Mouse (Mus musculus): ENCODE data around the gene Kif11.
A peak's percentile ranks its signal among the peaks of the same experiment; 100 is the strongest.

Gene Kif11

DNA sequence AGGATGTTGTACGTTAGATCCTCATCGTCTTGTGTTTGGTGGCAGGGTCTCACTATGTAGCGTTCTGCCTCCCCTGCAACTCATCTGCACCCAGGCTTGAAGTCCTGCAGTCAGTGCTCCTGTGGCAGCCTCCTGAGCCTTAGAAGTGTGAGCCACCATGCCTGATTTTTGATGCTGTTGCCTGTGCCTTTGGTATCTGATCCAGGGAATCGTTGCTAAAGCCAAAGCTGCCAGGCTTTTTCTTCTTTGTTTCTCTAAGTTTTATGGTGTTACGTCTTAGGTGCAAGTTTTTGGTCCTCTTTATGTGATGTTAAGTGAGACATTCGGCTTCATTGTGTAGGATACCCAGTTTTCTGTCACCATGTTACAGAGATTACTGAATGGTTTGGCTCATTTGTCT lies 2.6 kb downstream of the Kif11 start:
- DNase-seq, result no peak

DNA sequence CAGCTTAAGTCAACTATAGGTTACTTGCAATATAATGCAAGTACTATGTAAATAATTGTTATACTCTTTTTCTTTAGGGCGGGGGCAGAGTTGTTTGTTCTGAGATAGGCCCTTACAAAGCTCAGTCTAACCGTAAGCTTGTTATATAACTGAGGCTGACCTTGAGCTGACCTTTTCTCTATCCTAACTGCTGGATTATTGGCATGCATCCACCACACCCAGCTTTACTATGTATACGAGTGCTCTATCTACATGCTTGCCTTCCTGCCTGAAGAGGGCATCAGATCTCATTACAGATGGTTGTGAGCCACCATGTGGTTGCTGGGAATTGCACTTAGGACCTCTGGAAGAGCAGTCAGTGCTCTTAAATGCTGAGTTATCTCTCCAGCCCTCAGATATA lies 9.9 kb downstream of the Kif11 start:
- no peak for DNase-seq

DNA sequence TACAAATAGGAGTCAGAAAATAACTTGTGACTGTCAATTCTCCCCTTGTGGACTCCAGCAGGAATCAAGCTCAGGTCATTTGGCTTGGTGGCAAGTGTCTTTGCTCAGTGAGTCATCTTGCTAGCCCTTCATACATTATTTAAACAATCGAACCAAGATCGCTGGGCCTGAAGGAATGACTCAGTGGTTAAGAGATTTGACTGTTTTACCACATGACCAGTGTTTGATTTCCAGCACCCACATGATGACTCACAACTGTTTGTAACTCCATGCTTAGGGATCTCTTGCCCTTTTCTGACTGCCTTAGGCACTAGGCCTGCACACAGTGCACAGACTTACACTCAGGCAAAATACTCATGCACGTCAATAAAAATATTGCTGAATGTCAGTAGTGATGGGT lies 15.7 kb downstream of the Kif11 start:
- no peak for DNase-seq

DNA sequence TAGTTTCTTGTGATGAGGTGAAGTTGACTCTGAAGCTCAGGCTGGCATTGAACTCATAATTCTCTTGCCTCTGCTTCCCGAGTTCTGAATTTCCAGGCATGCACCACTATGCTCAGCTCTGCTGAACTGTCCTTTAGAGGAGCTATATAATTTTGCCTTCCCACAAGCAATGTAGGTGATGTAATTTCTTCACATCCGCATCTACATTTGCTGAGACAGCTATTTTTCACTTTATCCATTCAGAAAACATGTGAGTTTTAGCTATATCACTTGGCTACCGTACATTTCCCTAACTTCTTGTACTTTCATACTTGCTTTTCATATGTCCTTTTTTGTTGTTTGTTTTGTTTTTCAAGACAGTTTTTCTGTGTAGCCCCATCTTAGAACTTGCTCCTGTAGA lies 20.1 kb downstream of the Kif11 start:
- no peak for DNase-seq

DNA sequence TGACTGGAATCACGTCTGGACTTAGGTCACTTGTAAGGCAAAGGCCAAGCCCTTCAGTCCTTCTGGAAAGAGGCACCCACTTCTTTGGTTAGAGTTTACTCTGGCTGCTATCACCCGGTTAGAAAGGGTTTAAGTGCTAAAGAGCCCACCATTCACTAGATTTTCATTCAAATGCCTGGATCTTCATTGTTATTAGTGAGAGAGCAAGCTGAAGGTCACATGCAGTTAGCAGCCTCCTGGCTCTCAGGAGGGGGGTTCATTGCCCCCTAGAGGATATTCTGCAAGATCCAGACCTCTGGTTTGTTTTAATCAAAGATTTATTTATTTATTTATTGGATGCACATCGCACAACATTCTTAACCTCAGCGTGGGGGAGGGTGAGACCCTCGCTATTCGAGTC lies 24.7 kb downstream of the Kif11 start:
- DNase-seq, result no peak

DNA sequence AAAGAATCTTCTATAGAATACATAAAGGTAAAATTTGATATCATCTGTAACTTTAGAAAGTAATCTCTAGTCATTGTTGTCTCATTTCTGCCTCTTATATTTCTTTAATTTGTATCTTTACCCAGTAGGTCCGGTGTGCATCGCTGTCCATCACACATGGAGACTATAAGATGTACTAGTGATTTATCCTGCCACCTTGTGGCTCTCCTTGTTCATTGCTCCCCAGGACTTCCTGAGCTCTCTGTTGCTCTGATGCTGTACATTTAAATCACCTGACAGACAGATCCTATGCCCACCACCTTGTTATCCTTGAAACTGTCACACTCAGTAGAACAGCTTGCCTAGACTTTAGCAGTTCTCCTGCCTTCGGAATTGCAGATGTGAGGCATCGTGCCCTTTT lies 42.1 kb downstream of the Kif11 start:
- DNase-seq, result no peak

DNA sequence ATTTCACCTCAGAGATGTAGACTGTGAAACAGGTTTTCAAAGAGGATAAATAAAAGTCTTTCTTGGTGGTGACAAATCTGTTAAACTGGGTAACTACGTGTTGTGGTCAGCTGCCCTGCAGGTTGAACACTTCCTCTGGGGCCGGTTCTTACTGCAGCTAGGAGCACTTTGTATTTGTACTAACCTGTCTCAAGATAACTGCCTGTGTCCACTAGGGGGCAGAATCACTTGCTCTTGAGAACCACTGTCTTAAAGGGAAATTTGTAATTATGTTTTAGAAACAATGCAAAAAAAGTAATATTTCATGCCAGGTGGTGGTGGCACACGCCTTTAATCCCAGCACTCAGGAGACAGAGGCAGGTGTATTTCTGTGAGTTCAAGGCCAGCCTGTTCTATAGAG lies 43.4 kb downstream of the Kif11 start:
- DNase-seq, result peak; percentile 10

DNA sequence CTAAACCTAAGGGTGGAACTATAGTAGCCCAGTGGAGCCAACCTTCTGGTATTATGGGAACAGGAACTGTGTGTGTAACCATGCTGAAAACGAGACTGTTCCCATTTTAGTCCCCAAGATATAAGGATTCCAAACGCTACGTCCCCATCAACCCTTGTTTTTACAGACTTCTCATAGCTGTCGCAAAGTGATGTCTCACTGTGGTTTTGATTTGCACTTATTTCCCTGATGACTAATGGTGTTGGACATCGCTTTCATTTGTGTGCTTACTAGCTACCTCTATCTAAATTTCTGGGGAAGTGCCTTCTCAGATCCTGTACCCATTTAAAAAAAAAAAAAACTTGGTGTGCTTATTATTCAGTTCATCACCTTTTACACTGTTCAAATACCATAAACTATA lies 52.4 kb downstream of the Kif11 start:
- DNase-seq, result no peak

DNA sequence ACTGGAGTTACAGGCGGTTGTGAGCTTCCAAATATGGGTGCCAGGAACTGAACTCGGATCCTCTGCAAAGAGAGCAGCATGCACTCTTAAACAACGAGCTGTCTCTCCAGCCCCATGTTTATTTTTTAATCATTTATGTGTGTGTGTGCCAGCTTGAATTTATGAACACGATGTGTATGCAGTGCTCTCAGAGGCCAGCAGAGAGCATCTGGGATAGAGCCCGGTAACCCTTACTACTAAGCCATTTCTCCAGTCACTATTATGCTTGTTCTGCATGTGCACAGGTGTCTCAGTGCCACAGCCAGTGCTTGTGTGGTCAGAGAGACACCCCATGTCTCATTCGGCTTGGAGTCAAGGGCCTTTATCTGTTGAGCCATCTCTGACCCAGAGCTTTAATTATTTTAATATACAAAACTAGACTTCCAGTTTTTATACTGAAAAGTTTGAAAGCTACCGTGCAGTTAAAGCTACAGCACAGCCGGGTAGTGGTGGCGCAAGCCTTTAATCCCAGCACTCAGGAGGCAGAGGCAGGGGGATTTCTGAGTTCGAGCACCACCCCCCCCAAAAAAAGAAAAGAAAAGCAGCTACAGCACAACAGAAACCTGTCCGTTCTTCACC lies 55.0 kb downstream of the Kif11 start:
- no peak for DNase-seq

DNA sequence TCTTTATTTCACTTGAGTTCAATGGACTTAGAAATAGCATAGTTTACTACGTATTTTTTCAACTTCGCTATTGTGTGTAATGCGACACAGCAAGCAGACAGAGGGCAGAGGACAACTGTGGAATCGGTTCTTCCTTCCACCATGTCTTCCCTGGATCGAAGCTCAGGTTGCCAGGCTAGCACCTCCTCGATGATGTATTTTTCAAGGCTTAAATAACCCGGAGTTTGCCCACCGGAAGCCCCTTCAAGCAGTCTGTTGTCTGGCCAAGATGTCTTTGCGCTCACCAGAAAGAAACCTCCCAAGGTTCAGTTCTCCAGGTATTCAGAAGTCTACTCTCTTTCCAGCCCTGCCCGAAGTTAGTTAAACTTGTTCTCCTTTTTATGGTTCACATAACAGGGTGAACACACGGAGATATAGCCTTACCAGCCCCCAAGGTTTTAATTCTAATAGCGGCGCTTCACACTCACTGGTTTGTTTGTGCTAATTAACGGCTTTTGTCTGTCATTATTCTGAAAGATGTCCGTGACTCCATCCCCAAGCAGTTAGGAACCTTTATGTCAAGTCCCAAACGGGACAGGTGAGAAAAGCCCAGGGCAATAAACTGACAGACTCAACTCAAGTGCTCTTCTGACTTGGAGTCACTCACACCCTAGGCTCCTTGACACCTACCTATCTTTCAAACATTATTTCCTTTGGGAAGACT lies 56.8 kb downstream of the Kif11 start:
- no peak for DNase-seq

DNA sequence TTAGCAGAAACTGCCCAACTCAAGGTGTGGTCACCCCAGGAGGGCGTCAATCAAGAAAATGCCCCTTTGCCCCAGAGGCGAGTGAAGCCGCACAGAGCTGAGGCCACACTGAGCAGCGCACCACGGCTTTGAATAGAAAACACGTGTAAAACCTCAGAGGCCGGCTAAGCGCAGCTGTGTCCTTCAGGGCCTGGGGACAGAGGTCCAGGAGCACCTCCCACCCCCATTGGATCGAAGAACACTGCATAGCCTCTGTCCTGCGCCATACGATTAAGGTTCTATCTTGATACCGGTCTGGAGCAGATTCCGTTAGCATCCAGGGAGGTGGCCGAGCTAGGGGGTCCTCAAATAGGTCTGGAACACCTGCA lies 57.7 kb downstream of the Kif11 start:
- no peak for DNase-seq

DNA sequence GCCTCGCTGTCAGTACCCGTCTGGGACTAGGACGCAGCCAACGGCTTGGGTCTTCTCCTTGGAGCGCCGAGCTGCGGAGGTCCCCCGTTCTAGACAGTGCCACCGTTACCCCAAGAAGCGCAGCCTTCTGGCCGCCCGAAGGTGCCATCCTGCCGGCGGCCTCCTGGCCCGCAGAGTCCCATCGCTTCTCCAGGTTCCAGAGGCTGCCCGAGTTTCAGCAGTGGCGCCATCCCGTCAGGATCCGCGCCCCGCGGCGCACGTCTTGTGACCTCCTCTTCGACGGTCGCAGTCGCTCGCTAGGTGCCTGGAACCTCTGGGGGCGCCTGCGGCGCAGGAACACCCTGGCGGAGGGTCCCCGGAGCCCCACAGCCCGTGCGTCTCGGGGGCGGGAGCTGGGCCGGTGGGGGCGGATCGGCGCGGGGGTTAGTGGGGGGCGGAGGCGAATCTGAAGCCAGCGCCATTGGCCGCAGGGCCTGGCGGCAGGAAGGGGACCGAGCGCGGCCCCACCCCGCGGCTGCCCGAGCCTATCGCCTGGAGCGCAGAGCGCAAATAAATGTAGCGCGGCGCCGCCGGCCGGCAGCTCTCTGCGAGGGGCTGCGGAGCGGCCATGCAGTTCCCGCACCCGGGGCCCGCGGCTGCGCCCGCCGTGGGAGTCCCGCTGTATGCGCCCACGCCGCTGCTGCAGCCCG lies 58.2 kb downstream of the Kif11 start, which contains the start of gene Hhex:
TSS of gene Hhex (plus strand) at position 548 of the 689 bp plus-strand sequence.
- no peak for DNase-seq

DNA sequence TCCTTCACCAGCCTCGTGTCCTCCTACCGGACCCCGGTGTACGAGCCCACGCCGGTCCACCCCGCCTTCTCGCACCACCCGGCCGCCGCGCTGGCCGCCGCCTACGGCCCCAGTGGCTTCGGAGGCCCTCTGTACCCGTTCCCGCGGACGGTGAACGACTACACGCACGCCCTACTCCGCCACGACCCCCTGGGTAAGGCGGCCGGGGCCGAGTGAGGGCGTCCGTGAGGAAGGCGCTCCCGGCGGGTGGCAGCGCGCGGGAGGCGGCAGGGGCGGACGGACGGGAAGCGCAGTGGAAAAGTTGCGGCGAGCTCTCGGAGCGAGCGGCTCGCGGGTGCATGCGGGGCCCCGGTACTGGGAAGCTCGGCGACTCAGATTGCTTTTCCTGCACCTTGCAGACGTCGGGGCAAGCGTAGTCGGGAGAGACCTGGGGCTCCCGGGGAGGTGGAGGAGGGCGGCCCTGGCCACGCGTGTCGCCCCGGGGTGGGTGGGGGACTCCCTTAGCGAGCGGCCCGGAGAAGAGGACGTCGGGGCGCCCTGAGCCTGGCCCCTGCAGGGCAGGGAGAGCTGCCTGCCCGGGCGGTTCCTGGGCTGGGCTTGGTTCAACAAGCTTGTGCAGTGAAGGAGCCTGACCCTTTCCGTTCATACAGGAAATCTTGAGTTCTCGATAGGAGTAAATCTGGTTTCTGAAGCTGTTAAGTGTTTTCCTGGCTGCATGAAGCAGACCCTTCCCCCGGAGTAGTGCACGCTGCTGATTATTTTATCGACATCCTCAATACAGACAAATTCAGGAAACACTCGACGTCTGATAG lies 59.0 kb downstream of the Kif11 start:
- DNase-seq, result no peak

DNA sequence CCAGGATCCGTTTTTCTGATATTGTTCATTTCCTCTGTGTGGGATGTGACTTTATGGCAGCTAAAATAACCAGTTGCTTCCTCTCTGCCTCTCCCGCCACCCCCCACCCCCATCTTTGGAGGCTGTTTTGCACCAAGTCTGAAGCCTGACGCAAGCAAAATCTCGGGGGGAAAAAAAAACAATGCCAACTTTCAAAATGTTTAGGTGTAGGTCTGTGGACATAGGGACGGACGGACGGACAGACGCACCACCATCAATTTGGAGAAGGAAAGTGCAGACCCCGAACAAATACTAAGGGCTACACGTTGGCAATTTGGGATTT lies 59.6 kb downstream of the Kif11 start:
- no peak for DNase-seq

DNA sequence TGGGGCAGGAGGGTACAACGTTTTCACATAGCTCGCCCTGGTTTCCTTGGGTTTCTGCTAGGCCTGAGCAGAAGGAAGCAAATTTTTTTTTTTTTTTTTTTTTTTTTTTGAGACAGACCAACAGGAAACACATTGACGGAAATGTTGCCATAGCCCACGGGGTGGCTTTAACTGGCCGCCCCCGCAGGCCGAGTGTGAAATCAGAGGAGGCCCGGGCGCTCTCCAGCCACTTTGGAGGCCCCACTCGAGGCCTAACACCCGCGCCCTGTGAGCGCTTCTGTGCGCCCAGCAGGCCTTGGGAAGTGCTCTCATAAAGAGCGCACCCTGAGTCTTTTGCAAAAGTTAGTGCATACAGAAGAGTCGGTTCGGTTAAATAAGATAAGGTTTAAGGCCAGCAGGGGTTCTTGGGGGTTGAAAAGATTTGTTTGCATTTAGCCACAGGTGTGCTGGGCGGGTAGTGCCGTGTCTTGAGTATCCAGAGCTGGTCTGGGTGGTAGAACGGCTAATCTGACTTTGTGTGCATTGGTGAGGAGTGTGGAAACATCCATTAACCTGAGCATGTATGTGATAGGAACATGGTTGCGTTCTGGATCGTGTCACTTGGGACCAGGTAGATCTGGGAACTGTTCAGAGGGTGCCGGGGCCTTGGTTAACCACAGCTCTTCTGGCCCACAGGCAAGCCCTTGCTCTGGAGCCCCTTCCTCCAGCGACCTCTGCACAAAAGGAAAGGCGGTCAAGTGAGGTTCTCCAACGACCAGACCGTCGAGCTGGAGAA lies 60.5 kb downstream of the Kif11 start:
- no peak for DNase-seq

DNA sequence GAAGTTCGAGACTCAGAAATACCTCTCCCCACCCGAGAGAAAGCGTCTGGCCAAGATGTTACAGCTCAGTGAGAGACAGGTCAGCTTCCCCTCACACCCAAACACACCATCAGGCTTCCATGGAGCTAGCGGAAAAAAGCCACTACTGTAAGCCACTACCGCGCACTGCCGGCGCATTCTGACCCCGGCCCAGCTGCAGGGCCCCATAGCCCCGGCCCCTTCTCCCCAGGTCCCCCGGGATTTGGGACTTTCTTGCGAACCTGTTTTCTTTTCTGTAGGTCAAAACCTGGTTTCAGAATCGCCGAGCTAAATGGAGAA lies 61.0 kb downstream of the Kif11 start:
- DNase-seq, result no peak

DNA sequence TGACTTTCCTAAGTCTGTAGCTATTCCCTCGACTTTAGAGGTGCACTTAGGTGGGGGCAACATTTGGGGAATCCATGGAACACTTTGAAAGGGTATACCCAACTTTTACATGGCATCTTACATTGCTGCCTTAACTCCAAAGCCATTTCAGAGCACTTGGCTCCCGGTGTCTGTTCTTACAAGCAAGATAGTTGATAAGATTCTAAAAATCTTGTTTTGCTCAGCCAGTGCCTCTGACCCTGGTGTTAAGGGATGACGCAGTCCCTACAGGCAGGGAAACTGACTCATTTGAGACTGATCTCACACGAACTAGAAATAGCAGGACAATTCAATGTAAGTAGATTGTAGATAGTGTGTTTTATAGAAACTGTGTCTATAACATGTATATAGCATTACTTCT lies 64.0 kb downstream of the Kif11 start:
- DNase-seq, result no peak

DNA sequence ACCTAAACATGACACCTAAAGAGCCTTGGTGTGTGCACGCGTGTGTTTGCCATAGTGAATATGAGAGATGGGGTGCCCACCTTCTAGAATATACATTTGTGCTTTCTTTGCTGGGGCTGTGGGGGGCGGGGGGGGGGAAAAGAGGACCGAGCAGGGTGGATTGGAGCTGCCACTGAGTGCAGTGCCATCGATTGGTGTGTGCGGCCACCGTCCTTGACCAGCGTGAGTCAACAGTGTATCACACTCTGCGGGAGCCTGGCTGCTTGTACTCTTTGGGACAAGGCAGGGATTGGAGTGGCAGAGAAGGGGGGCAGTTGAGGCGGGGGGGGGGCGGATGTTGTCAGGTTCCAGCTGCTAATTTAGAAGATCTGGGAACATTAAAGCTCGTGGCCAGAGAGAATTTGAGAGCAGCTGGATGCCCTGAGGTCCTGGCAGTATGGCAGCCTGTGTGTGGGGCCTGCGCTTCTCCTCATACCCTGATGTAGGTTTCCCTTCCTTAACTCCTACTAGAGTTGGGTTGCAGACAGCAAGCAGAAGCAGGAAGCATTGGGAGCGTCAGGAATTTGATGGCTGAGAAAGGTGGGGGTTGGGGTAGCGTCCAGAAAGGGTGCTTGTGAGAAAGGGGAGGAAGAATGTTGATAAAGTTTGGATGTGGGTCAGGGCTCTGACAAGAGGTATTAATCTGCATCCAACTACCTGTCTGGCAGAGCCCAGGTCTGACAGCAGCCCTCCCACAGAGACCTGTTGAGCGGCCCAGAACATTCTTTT lies 64.7 kb downstream of the Kif11 start:
- DNase-seq, result no peak

DNA sequence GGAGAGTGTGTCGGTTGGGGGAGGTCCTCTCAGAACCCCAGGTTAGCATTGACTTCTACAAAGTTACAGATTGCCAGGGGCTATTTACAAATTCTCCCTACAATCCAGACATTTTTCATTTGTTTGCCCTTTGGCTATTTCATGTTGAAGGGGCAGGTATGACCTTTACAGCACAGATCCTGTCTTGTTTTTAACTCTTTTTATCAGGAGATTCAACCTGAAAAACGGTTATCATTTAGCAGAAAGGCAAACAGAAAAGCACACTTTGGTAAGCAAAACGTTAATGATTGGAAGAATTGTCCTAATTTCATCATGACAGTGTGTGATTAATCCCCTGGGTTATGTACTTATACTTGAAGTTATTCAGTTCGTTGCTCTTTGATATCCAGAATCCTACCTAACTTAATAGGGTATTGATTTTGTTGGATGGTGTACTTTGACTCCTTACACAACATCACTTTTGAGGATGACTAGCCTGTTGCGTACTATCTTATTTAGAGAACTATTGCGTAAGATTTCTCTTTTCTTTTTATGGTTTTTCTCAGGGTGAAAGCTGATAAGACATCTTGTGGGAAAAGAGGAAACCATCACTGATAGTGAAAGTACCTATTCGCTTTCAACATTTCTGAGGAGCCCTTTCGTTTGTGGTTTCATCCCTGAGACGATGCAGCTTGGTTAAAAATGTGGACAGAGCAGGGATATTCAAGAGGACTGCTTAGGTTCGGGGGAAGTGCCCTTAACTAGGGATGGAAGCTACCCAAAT lies 66.5 kb downstream of the Kif11 start:
- DNase-seq, result no peak

DNA sequence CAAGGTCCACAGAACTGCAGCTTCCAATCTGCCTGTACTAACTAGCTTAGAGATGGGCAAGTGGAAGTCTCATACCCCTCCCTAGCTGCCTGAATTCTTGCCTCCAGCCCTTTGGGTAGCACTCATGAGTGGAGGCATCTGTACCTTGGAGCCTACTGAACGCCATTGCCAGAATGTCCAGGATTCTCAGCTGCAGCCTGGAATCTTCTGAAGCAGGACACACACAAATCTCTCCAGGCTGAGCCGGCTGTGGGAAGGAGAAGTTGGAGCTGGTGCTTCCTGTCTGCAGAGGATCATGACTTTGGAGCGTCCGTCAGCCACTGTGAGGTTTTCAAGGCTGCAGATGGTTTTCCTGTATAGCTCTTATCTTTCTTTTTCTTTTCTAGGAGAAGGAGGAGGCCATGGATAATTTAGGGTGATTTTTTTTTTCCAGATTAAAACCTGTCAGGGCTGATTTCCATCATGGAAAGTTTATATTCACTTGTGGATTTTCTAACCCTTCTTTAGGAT lies 67.5 kb downstream of the Kif11 start:
- no peak for DNase-seq

DNA sequence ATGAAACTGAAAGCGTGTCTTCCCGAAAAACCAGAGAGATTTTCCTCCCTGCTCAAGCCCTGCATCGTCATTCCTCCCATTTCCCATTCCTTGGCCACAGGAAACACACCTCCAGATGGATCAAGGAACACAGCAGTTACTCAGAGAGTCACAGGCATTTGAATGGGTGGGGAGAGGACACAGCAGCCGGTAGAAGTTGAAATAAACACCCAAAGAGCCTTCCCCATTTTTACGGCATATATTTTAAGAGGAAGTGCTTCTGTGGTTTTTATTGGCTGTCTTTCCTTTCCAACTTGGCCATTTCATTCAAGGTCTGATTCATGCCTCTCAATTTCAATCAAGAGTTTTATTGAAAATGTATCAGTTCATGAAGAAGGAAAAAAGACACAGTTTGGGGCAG lies 72.0 kb downstream of the Kif11 start:
- no peak for DNase-seq
